Mouse (Mus musculus) embryonic stem cell, embryonic (primary cell): ENCODE data around the gene Adam15.

Source experiments
- CTCF ChIA-PET, 4 experiments: fragments of 300-600 bp in 2 of 4; fragments of 350-600 bp in 2 of 4; sonication (Branson Sonifier 250); formaldehyde crosslinking; loops; one replicate each; lab custom pipeline; 2022; ENCODE audit warnings: inconsistent platforms in 2 of 4; lab: Charles Lee
- POLR2A ChIA-PET, 4 experiments: fragments of 300-600 bp in 2 of 4; fragments of 350-600 bp in 2 of 4; sonication (Branson Sonifier 250); formaldehyde crosslinking; loops; one replicate each; lab custom pipeline; 2022; ENCODE audit warnings: antibody characterized with exemption in 4 of 4, inconsistent platforms in 1 of 4; lab: Charles Lee

Adam15 gene

DNA sequence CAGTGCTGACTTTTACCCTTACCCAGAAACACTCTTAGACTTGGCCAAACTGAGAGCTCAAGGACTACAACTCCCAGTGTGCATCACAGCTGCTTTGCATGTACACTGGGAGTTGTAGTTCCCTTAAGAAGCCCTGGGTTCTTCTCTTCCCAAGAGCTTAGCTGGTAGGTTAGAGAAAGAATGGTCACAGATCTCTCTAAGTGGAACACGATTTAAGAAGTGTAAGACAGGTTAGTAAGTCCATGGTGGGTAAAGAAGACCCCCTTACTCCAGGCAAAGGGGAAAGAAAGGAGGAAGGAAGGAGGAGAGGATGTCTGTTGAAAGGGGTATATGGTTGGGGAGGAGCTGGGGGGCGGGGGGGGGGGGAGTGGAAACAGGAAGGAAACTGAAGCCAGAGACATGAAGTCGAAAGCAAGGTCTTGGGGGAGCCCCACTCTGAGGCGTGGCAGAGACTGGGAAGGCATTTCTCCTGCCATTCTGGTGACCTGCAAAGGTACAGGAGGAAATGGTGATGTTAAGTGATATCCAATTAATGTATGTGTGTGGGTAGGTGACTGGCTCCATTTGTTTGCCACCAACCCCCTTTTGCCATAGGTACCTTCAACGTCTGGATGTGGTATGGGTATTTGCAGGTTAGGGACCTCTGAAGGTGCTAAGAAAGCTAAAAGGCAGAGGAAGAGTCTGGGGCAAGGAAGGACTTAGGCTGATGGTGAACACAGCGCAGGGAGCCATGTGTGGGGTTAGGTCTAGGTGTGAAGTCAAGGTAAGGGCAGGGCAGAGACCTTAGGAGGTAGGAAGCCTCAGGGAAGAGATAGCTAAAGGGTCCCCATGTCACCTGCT lies 39.3 kb upstream of the Adam15 start:
- POLR2A ChIA-PET = interaction anchor here in 3 of 4 experiments (0.7 to 12.8 kb wide), 18 partner anchors 8 to 287 kb away, joined by 3 to 189 read pairs (median 3); partner anchors contain the start of genes Cks1b (in 3 of the 3), Shc1 (in 3 of the 3), Dcst1 (in 1 of the 3) and Fdps (in 1 of the 3)
- CTCF ChIA-PET = interaction anchor here in 3 of 4 experiments (0.5 to 9.2 kb wide), 9 partner anchors 9 to 92 kb away, joined by 3 to 148 read pairs (median 4); partner anchors contain the start of genes Adam15 (in 1 of the 3), Pbxip1 (in 1 of the 3) and Pmvk (in 1 of the 3)

DNA sequence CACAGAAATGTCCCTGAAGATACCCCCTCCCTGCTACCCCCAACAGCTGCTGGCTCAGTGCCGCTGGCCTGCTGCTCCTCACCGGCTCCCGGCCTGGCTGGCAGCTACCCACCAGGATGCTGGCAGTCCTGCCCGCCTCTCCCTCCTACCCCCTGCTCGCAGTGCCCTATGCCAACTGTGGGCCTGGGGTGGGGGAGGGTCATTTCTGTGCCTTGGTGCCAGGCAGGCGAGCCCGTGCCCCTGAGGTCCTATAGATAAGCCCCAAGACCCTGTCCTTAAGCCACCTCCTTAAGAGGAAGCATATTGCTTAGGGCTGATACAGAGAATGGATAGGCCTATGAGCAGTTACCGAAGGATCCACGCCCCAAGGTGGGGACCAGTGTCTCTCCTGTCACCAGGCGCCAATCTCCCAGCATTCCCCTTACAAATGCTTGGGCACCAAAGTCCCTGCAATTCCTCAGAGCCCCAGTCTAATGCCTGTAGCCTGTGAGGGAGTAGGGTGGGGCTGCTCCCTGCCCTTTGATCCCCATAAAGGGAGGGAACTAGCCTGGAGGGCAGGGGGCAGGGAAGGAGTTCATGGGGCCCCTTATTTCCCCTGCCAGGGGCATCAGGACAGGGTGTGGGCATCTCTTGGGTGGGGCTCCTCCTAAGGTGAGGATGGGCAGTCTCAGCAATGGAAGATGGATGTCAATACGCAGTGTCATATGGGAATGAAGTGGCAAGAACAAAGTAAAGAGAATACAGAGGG lies 38.5 kb upstream of the Adam15 start:
- ChIA-PET CTCF (interaction anchor here in 3 of 4 experiments (0.6 to 9.2 kb wide), 9 partner anchors 8 to 93 kb away, joined by 3 to 148 read pairs (median 4); partner anchors contain the start of genes Adam15 (in 1 of the 3) and Pbxip1 (in 1 of the 3)), POLR2A (interaction anchor here in 3 of 4 experiments (0.6 to 13.6 kb wide), 19 partner anchors 6 to 1048 kb away, joined by 3 to 189 read pairs (median 4); partner anchors contain the start of genes Cks1b (in 3 of the 3), Shc1 (in 3 of the 3), Adam15 (in 1 of the 3) and Fdps (in 1 of the 3))

DNA sequence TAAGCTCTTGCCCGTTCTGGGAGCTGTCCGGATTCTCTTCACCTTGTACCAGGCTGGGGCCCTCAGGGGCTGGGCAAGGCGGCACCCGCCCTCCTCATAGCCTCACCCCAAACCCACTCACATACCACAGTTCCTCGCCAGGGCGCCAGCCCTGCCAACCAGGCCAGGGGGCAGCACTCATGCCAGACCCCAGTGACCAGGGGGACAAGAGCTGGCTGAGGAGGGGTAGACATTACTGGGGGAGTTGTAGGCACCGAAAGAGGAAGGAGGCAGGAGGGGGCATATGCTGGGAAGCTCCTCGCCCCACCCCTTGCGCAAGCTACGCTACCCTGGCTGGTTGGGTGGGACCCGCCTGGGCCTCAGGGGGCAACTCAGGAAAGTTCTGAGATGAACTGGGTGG lies 37.8 kb upstream of the Adam15 start:
- ChIA-PET CTCF (interaction anchor here in 3 of 4 experiments (0.6 to 1.7 kb wide), 5 partner anchors 9 to 46 kb away, joined by 3 to 6 read pairs (median 5); no protein-coding TSS in a partner anchor), POLR2A (interaction anchor here in 3 of 4 experiments (0.6 to 13.6 kb wide), 10 partner anchors 6 to 1047 kb away, joined by 3 to 189 read pairs (median 4); partner anchors contain the start of genes Adam15 (in 1 of the 3) and Zbtb7b (in 1 of the 3))

DNA sequence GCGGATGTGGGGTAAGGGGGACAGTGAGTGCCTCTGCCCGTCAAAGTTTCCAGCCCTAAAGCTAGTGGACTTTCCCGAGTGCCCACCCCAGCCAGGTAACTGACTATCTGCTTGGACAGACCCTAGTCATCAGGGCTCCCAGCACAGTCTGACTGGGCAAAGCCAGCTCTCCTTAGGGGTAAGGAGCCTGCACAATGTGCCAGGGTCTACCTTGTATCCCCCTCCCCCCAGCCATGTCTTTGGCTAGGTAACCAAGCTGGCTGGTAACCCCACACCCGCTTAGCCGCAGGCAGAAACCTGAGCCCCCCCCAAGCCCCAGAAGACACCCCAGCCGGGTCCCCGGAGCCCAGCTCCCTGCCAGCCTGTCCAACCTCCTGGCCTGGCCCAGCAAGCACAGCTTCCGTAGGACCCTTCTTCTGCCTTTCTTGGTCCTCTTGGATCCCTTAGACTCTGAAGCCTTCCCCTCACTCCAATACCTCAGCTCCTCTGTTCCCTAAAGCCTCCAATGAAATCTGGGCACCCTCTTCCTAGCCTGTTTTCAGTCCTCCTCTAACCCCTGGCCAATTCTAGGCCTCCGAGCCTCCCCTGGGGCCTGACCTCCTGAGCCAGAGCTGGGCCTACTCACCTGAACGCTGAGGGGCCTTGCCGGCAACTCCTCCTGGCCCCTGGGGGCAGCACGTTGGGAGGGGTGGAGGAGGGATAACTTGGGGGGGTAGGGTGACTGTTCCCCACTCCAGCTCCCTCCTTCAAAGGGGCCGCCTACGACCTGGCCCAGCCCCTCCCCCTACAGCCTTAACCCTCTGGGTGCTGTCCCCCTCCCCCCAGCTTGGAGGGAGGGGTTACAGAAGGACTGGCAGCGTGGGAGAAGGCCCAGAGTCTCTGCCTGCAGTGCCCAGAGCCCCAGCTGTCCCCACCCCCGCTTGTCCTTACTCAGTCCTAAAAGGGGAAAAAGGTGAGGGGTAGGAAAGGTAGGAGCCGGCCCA lies 36.9 kb upstream of the Adam15 start:
- CTCF ChIA-PET = interaction anchor here (0.5 to 3.9 kb wide), 11 partner anchors 8 to 95 kb away, joined by 3 to 10 read pairs (median 4); no protein-coding TSS in a partner anchor
- POLR2A ChIA-PET = interaction anchor here in 2 of 4 experiments (0.6 to 13.6 kb wide), 21 partner anchors 7 to 762 kb away, joined by 3 to 189 read pairs (median 4); partner anchors contain the start of genes Adam15 (in 2 of the 2), Cks1b (in 1 of the 2), Efna3 (in 1 of the 2) and Efna4 (in 1 of the 2)

DNA sequence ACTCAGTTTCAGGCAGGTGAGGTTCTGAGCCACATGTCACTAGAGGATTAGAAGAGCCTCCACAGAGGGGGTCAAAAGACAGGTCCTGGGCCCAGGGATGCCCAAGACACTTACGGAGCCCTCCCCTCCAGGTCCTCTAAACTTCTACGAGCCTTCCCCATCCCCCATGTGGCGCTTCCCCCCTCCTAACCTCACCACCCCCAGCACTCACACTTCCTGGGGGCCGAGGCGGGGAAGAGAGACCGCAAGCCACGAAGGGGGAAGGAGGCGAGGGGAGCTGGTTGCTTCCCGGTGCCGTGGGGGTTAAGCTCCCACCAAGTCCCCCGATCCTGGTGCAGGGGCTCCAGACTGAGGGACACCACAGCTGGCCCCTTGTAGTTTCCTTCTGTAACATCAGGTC lies 35.7 kb upstream of the Adam15 start:
- ChIA-PET CTCF (interaction anchor here in 2 of 4 experiments (0.6 to 3.9 kb wide), 6 partner anchors 11 to 166 kb away, joined by 3 to 10 read pairs (median 6); no protein-coding TSS in a partner anchor), POLR2A (interaction anchor here in 2 of 4 experiments (0.8 to 13.6 kb wide), 9 partner anchors 8 to 65 kb away, joined by 3 to 189 read pairs (median 8); partner anchors contain the start of genes Zbtb7b (in 2 of the 2), Adam15 (in 1 of the 2), Cks1b (in 1 of the 2) and Shc1 (in 1 of the 2))

DNA sequence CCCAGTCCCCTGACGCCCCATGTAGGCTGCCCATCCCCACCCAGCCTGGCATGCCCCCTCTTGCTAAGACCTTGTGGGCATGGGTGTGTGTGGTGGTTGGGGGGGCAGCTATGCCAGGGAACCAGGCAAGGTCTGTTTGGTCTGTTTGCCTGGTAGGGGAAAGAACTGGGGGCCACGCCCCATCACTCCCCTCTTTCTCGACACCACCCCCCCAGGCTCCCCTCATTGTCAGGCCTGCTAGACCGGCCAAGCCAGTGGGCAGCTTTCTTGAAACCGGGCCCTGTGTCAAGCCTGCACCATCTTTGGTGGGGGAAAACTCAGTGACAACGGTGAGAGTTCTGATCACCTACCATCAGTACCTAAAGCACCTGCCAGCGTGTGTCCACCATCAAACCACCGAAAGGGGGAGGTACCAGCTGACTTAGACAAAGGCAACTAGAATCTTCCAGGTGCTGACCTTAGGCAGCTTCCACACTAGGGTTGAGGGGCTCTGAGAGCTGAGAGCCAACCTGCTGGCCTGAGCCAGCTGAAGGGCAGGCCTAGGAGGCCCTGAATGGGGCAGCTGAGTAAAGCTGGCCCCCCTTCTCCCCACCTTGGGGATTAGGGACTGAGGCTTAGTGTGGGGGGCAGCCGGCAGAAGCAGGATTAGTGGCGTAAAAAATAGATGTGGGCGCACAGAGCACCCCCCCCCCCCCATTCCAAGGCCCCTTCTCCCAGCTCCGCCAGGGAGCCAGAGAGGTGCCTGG lies 34.7 kb upstream of the Adam15 start:
- ChIA-PET POLR2A (interaction anchor here in 3 of 4 experiments (0.5 to 13.6 kb wide), 12 partner anchors 9 to 102 kb away, joined by 3 to 189 read pairs (median 8); partner anchors contain the start of genes Cks1b (in 2 of the 3), Shc1 (in 2 of the 3), Zbtb7b (in 2 of the 3) and Adam15 (in 1 of the 3)), CTCF (interaction anchor here (0.6 to 3.9 kb wide), 10 partner anchors 12 to 165 kb away, joined by 3 to 15 read pairs (median 6); no protein-coding TSS in a partner anchor)

DNA sequence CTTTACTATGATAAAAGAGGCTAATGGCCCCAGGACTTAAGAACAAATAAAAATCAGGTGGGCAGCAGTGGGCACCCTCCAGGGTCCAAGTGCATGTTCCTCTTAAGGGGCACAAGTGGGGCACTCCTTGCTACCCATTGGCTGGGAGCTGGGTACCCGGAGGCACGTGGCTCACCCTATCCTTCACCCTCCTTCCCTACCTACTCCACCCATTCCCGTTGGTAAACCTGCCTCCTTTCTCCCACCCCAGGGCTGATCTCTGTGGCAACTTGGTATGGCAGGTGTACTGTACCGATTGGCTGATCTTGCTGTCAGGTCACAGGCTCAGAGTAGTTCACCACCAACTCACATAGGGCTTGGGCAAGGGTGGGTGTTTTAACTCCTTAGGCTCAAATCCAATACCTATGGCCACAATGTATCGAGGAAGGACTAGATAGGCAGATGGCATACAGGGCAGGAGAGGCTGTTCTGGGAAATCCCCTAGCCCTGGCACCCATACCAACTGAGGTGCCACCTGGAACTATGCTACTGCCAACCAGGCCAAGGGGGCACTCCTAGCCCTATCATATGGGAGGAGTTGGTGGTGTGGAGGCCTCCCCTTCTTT lies 34.0 kb upstream of the Adam15 start:
- CTCF ChIA-PET = interaction anchor here (0.6 to 6.4 kb wide), 11 partner anchors 9 to 730 kb away, joined by 3 to 148 read pairs (median 6); partner anchors contain the start of gene Zbtb7b (in 2 of the 4)
- POLR2A ChIA-PET = interaction anchor here (0.8 to 13.6 kb wide), 42 partner anchors 8 to 666 kb away, joined by 3 to 189 read pairs (median 5); partner anchors contain the start of genes Flad1 (in 3 of the 4), Cks1b (in 2 of the 4), Pmvk (in 2 of the 4) and Shc1 (in 2 of the 4)

DNA sequence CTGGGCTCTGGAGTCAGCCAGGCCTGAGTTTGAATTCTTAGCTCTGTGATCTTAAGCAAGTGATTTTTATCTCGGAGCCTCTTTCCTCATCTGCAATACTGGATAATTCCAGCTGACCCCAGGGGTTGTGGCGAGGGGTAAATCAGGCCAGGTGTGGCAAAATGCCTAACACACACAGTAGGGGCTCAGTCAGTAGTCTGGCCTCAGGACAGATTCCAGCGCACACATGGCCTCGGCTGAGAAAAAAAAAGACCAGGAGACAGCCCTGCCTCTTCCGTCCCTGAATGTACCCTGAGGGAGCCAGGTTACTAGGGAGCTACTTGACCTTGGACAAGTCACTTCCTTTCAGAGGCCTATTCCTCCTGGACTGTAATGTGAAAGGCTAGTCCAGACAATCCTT lies 33.2 kb upstream of the Adam15 start:
- POLR2A ChIA-PET = interaction anchor here (0.7 to 13.6 kb wide), 58 partner anchors 8 to 667 kb away, joined by 3 to 189 read pairs (median 4); partner anchors contain the start of genes Flad1 (in 4 of the 4), Efna4 (in 3 of the 4), Cks1b (in 2 of the 4) and Pmvk (in 2 of the 4)
- CTCF ChIA-PET = interaction anchor here (0.5 to 6.4 kb wide), 16 partner anchors 10 to 1098 kb away, joined by 3 to 148 read pairs (median 4); partner anchors contain the start of gene Zbtb7b (in 2 of the 4)

DNA sequence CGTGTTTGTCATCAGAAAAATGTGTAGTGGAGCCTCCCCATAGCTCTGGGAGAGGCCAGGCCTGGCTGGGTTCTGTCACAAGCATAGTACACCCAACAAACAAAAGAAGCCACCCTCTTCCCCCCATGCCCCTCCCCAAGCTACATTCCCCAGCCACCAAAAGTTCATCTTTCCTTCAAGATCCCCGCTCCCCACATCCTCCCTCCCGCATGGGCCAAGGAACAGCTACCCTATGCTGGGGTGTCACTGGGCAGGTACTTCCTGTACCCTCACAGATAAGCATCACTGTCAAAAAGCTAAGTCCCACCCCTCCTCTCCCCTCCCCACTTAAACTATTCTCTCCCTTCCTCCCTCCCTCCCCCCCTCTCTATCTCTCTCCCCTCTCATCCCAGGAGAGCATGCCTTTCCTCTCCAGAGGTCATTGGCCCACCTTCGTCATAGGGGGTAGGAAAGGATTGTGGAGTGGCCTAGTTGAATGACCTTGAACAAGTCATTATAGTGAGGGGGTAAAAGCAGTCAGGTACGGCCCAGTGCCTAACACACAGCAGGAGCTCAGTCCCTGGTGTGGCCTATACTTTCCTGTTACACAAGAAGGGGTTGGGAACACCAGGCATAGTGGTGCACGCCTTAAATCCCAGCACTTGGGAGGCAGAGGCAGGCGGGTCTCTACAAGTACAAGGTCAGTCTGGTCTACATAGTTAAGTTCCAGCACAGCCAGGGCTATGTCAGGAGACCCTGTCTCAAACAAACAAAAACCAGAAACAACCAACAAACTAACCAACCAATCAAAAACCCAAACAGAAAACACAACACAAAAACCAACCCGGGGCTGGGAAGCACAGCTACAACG lies 32.5 kb upstream of the Adam15 start:
- ChIA-PET CTCF (interaction anchor here (0.5 to 6.4 kb wide), 17 partner anchors 9 to 1097 kb away, joined by 3 to 148 read pairs (median 6); partner anchors contain the start of gene Zbtb7b (in 2 of the 4)), POLR2A (interaction anchor here (0.6 to 13.6 kb wide), 65 partner anchors 8 to 834 kb away, joined by 3 to 189 read pairs (median 4); partner anchors contain the start of genes Flad1 (in 4 of the 4), Efna4 (in 3 of the 4), Cks1b (in 2 of the 4) and Pmvk (in 2 of the 4))

DNA sequence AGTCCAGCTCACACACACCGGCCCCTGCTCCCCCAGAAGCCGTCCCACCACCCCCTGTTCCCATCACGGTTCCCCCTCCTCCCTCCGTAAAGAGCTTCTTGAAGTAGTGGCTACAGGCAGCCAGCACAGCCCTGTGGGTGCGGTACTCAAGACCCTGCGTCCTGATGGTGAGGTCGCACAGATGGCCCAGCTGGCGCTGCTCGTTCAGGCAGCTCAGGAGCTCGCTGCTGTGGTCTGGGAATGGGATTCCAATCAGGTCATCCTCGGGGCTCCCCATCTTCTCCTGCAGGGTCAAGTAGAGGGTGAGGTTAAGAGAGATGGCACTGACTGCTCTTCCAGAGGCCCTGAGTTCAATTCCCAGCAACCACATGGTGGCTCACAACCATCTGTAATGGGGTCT lies 31.4 kb upstream of the Adam15 start:
- CTCF ChIA-PET = interaction anchor here in 3 of 4 experiments (0.6 to 6.4 kb wide), 9 partner anchors 12 to 685 kb away, joined by 3 to 148 read pairs (median 4); partner anchors contain the start of gene Zbtb7b (in 1 of the 3)
- POLR2A ChIA-PET = interaction anchor here in 3 of 4 experiments (0.7 to 13.6 kb wide), 23 partner anchors 8 to 335 kb away, joined by 3 to 189 read pairs (median 7); partner anchors contain the start of genes Adam15 (in 2 of the 3), Cks1b (in 2 of the 3), Shc1 (in 2 of the 3) and Zbtb7b (in 2 of the 3)

DNA sequence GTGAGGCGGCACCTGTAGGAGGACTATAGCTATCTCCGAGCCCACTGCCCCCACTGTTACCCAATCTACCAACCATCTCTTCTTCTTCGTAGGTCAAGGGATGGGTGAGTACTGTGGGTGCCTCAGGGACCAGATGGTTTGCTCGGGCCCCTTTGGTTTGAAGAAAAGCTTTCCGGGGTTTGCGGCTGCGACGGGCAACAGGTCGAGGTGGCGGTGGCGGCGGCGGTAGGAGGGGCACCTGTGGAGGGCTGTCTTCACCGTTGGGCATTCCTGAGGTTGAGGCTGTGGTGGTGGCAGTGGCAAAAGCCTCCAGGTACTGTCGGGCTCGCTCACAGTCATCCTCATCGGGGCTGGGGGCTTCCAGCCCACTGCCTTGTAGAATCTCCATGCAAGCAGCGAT lies 30.9 kb upstream of the Adam15 start:
- CTCF ChIA-PET = interaction anchor here in 2 of 4 experiments (0.6 to 6.4 kb wide), 8 partner anchors 12 to 108 kb away, joined by 3 to 148 read pairs (median 4); partner anchors contain the start of gene Zbtb7b (in 1 of the 2)
- POLR2A ChIA-PET = interaction anchor here in 3 of 4 experiments (0.6 to 13.6 kb wide), 22 partner anchors 8 to 335 kb away, joined by 3 to 189 read pairs (median 6); partner anchors contain the start of genes Adam15 (in 2 of the 3), Zbtb7b (in 2 of the 3), Cks1b (in 1 of the 3) and Efna3 (in 1 of the 3)

DNA sequence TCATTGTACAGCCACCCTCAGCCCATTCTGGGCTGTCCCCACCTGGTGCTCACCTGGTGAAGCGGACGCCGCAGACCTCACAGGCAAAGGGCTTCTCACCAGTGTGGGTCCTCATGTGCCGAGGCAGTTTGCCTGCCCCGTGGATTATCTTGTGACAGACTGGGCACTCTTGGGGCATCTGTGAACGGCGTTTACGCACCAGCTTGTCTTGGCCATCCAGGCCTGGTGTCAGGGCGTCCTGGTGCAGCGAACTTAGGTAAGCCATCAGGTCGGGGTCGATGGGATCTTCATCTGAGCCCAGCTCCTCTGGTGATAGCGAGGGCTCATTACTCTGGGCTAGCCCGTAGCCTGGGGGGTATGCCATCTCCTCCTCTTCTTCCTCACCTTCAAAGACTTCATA lies 30.5 kb upstream of the Adam15 start:
- POLR2A ChIA-PET = interaction anchor here in 2 of 4 experiments (0.6 to 13.6 kb wide), 22 partner anchors 9 to 154 kb away, joined by 3 to 189 read pairs (median 6); partner anchors contain the start of genes Adam15 (in 2 of the 2), Cks1b (in 2 of the 2), Shc1 (in 2 of the 2) and Zbtb7b (in 2 of the 2)

More for the DNA sequence above, 30.5 kb upstream of the Adam15 start:
- CTCF ChIA-PET = interaction anchor here (0.6 to 6.4 kb wide), 10 partner anchors 11 to 101 kb away, joined by 3 to 148 read pairs (median 4); partner anchors contain the start of gene Zbtb7b (in 1 of the 4)
